Mouse (Mus musculus): ENCODE data around the gene Cadm1.

DNA sequence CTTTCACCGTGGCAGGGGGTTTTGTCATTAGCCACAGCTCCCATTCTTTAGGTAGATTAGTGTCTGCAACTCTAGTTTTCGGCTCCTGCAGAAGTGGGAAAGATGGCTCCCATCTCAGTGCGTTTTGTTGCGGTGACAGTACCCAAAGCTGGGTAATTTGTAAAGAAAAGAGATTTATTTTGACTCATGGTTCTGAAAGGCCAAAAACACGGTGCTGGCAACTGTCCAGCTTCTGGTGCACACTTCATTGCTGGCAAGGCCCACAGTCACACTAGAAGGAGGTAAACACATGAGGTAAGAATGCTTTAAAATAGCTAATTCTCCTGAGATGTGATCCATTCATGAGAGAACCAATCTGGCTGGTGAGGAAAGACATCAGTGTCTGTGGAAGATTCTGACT, 18.9 kb downstream of the Cadm1 start:
- TF ChIP-seq BHLHE40 (IDR thresholded peaks at IDR 0.05; ENCODE audit: borderline replicate concordance, low read depth, low read length) (no peak), EP300 (IDR thresholded peaks at IDR 0.05; ENCODE audit: low read depth in 1 of 2, low read length in 2 of 2) (no peak), E2F4 (IDR thresholded peaks at IDR 0.05; ENCODE audit: borderline replicate concordance, low read depth, low read length) (no peak), POLR2A (IDR thresholded peaks at IDR 0.05; ENCODE audit: control insufficient read depth in 1 of 2, insufficient read depth in 1 of 2, low read depth in 1 of 2, low read length in 2 of 2, poor library complexity in 1 of 2) (no peak)
